Mouse (Mus musculus): Measurements from ENCODE around the gene Cdc45.

DNA sequence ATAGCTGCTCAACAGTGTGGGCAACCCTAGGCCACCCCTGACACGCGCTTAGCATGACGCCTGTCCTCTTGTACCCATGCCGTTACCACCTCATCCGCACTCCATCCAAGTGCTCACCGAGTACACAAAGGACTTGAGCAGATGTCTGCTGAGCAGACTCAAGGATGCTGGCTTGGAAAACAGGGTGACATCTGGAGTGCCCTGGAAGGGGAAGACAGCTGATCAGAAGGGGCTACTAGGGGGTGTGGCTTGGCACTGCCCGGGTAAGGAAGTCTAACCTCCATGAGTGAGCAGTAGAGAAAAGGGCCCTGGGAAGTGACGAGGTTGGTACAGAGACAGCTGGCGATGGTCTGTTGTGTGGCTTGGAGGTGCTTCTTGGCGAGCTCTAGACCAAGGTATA is 25.1 kb downstream of the Cdc45 start:
- TF ChIP-seq POLR2A (IDR thresholded peaks at IDR 0.05; ENCODE audit: borderline replicate concordance, extremely low read depth, insufficient read depth, insufficient read length, poor library complexity, severe bottlenecking) (no peak), CTCF (IDR thresholded peaks at IDR 0.05; ENCODE audit: borderline replicate concordance, extremely low read depth, insufficient read depth, insufficient read length) (no peak)
